Mouse (Mus musculus) ES-Bruce4 (cell line): ENCODE results near the gene Vgll4.

ENCODE experiments used
- CTCF ChIP-seq: IDR thresholded peaks from one replicate; pipeline ENCODE4 v1.8.1; 2011; ENCODE audit warnings: low read depth, low read length
- POLR2A ChIP-seq: IDR thresholded peaks from one replicate; pipeline ENCODE4 v1.8.1; 2011; ENCODE audit warnings: low read length; ENCODE audit not compliant: insufficient read depth

DNA sequence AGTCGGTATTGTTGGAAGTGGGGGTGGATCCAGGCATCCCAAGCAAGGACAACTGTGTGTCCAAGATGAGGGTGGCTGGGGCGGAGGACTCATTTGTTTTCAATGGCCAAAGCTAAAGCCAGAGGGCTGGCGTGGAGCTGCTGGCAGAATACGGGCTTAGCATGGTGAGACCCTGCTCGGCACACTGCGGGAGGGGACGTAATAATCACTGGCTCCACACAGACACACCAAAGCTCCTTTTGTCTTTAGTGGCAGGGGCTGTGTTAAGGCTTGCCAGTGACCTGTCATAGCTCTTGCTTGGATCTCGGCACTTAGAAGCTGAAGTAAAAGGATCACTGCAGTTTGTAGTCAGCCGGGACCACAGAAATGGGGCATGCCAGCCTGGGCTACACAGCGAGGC, 69.6 kb downstream of the Vgll4 start:
- no peak for TF ChIP-seq POLR2A
- no peak for TF ChIP-seq CTCF
